Mouse (Mus musculus) forebrain, embryonic 14.5 days (tissue): ENCODE data around the gene Pnp2. TPM values are rescaled to one million over a fixed set of nuclear protein-coding genes. Genes with fewer than 3 reads are reported as not detected.
"Not testable (repeated sequence)": the region's sequence is repeated elsewhere in the genome, so short reads cannot be mapped to it uniquely, and the experiment has no call there.

Source experiments
- ATAC-seq: fragments of 200-750 bp; cut with Nextera tagmentation; 2 replicates; pipeline ENCODE4 v1.8.0; 2017; ENCODE audit warnings: mild to moderate bottlenecking, moderate library complexity
- DNase-seq: peaks from one replicate; pipeline ENCODE4 v3.0.0-alpha.2; 2015; ENCODE audit warnings: low spot score
- H3K27ac ChIP-seq: fragments of 300-500 bp; sonication (generic); 2 replicates; pipeline ENCODE4 v1.5.1; 2014; ENCODE audit warnings: low read depth, mild to moderate bottlenecking, control low read depth, low read length, moderate library complexity
- H3K27me3 ChIP-seq: fragments of 300-500 bp; sonication (generic); replicated peaks from 2 replicates; pipeline ENCODE4 v1.6.1; 2014; ENCODE audit warnings: low read length, control low read depth, mixed read lengths; ENCODE audit not compliant: control insufficient read depth, insufficient read depth
- H3K36me3 ChIP-seq: fragments of 300-500 bp; sonication (generic); 2 replicates; pipeline ENCODE4 v1.6.1; 2014; ENCODE audit warnings: low read length, control low read depth; ENCODE audit not compliant: control insufficient read depth, insufficient read depth
- H3K4me1 ChIP-seq: fragments of 300-500 bp; sonication (generic); 2 replicates; pipeline ENCODE4 v1.6.1; 2014; ENCODE audit warnings: antibody characterized with exemption, low read length, control low read depth; ENCODE audit not compliant: control insufficient read depth, insufficient read depth
- H3K4me2 ChIP-seq: fragments of 300-500 bp; sonication (generic); 2 replicates; pipeline ENCODE4 v1.6.1; 2014; ENCODE audit warnings: mild to moderate bottlenecking, control low read depth, low read length
- H3K4me3 ChIP-seq: fragments of 300-500 bp; sonication (generic); 2 replicates; pipeline ENCODE4 v1.5.1; 2014; ENCODE audit warnings: low read depth, low read length, control low read depth
- H3K9ac ChIP-seq: fragments of 300-500 bp; sonication (generic); 2 replicates; pipeline ENCODE4 v1.6.1; 2014; ENCODE audit warnings: mild to moderate bottlenecking, low read length, control low read depth, moderate library complexity
- H3K9me3 ChIP-seq: fragments of 300-500 bp; sonication (generic); replicated peaks from 2 replicates; pipeline ENCODE4 v1.6.1; 2016; ENCODE audit warnings: low read length, control low read depth, mixed read lengths; ENCODE audit not compliant: control insufficient read depth
- WGBS: fragments of 180-500 bp; shearing (Covaris S2); extraction: QIAGEN DNeasy Blood & Tissue Kit; methylation state at CpG from one replicate; pipeline ENCODE4 v1.1.7; 2014; 5-methylcytosine and 5-hydroxymethylcytosine counted together
- polyA plus RNA-seq: library from polyadenylated mRNA; unstranded; fragments of >200 nt; fragmentation: Nextera tagmentation; extraction: Ambion mirVana; gene quantifications from 2 replicates; pipeline ENCODE4 v1.2.1, GENCODE M21; 2014

Gene Pnp2
- polyA plus RNA-seq, 1 experiment from 2014 or later: 0.46 TPM

DNA sequence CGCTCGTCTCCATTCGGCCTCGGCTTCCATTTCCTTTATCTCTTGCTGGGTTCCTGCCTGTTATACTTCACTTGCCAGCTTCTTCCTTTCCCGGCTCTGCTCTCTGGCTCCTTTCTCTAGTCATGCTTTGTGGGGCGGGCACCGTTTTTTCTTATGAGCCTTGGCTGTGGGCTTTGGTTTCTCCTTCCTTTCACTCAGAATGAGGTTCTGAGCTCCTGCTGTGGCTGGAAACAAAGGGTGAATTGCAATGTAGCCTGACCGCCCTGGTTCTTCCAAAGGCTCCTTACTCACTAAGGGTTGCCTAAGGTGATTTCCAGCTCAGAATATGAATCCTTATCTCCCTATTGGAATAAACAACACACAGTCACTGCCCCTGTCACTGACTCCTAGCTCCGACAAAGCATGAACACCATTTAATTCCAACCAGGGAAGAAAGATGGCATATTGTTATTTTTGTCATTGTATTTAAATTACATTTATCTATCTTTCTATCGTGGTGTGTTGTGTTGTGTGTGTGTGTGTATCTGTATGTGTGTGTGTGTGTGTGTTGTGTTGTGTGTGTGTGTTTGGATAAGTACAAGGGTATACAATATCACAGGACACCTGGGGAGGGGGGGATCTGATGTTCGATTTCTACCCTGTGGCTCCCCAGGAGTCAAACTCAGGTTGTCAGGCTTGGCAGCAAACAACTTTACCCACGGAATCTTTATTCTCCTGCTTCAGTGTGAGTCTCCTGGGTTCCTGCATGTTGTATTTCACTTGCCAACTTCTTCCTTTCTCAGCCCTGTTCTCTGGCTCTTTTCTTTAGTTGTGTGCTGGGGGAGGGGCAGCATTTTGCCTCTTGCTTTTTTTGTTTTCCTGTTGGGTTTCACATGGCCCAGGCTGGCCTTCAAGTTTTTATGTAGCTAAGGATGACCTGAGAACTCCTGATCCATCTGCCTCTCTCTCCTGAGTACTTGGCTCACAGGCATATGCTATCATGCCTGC lies 14.1 kb downstream of the Pnp2 start:
- ATAC-seq (peak; percentile 57; the same call in 1 of the 2 replicates), DNase-seq (peak; percentile 66)
- Histone ChIP-seq H3K4me3 (no peak overlapping the region), H3K27me3 (no peaks in the 10 kb centered on the region), H3K9ac (no peak overlapping the region), H3K4me2 (no peak overlapping the region), H3K36me3 (no peaks in the 10 kb centered on the region), H3K4me1 (no peaks in the 10 kb centered on the region; the same call in 1 of the 2 replicates), H3K27ac (no peak overlapping the region), H3K9me3 (no peaks in the 10 kb centered on the region)
- 5% methylated on average over 12 of the region's 12 CpGs for WGBS

DNA sequence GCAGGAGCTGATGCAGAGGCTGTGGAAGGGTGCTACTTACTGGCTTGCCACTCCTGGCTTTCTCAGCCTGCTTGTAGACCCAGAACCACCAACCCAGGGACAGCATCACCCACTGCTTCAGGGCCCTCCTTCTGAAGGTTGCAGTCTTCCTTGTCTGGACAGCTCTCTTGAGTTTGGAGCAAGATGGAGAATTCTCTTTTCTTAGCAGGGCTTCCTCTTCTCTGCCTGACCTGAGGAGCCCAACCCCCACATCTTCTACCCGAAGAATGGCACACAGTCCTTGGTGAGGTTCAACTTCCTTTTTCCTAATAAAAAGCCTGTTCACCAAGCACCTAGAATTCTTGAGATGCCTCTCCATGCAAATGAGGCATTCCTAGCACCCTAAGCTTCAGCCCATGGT lies 15.0 kb downstream of the Pnp2 start:
- Histone ChIP-seq H3K27ac (no peak overlapping the region), H3K36me3 (no peaks in the 10 kb centered on the region), H3K9me3 (no peaks in the 10 kb centered on the region), H3K4me3 (no peak overlapping the region), H3K27me3 (no peaks in the 10 kb centered on the region), H3K4me1 (no peaks in the 10 kb centered on the region; the same call in 1 of the 2 replicates), H3K4me2 (no peak overlapping the region), H3K9ac (no peak overlapping the region)
- DNase-seq: no peak
- no peak for ATAC-seq
- 95% methylated on average over 1 of the region's 1 CpGs for WGBS

DNA sequence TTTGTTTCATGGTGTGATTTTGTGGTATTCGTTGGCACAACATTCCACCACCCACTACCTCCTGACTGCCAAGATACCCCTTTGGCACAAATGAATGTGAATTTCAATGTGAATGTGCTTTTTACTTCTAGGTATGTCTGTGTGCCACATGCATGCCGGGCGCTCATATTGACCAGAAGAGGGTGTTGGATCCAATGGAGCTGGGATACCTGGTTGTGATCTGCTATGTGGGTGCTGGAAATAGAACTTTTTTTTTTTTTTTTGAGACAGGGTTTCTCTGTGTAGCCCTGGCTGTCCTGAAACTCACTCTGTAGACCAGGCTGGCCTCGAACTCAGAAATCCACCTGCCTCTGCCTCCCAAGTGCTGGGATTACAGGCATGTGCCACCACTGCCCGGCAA lies 17.3 kb downstream of the Pnp2 start:
- 89% methylated on average over 5 of the region's 5 CpGs for WGBS
- H3K9ac ChIP-seq, H3K4me3 ChIP-seq, H3K27ac ChIP-seq, DNase-seq, H3K4me2 ChIP-seq, ATAC-seq, H3K4me1 ChIP-seq, H3K9me3 ChIP-seq, H3K36me3 ChIP-seq, H3K27me3 ChIP-seq: not testable (repeated sequence)

DNA sequence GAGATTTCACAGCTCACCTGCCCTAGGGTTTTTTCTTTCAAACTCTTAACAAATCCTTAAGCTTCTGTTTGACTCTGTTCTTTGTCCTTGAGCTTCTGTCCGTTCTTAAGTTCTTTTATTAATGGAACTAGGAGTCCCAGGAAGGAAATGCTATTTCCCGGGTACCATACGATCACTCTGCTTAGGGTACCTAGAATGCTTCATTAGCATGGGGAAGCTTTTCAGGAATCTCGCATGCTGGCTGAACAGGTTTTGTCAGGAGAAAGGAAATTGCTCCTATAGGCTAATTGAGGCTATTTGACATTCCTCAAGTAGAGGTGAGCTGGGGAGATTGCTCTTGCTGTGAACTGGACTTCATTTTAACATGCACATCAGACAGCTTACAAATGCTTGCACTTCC lies 17.9 kb downstream of the Pnp2 start:
- H3K4me3 ChIP-seq: no peak overlapping the region
- DNase-seq: no peak
- no peak overlapping the region for H3K9ac ChIP-seq
- 14% methylated on average over 4 of the region's 4 CpGs for WGBS
- H3K27ac ChIP-seq: no peak overlapping the region
- H3K36me3 ChIP-seq: no peaks in the 10 kb centered on the region
- no peaks in the 10 kb centered on the region for H3K9me3 ChIP-seq
- H3K4me2 ChIP-seq: no peak overlapping the region
- H3K4me1 ChIP-seq: no peaks in the 10 kb centered on the region; the same call in 1 of the 2 replicates
- ATAC-seq: no peak
- H3K27me3 ChIP-seq: no peaks in the 10 kb centered on the region

DNA sequence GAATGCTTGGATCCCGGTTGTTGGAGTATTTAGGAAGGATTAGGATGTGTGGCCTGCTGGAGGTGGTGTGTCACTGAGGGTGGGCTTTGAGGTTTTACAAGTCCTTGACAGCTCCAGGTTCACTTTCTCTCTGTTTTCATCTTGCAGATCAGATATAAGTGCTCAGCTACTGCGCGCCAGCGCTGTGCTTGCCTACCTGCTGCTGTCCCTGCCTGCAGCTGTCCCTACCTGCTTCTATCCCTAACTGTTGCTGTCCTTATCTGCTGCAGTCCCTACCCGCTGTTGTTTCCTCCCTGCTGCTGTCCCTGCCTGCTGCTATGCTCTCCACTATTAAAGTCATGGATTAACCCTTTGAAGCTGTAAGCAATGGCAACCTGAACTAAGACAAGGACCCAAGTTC lies 19.2 kb downstream of the Pnp2 start:
- H3K4me2 ChIP-seq: no peak overlapping the region
- WGBS: 42% methylated on average over 5 of the region's 5 CpGs
- no peak for ATAC-seq
- H3K4me1 ChIP-seq: no peaks in the 10 kb centered on the region; the same call in 1 of the 2 replicates
- no peak for DNase-seq
- no peaks in the 10 kb centered on the region for H3K9me3 ChIP-seq
- no peak overlapping the region for H3K27ac ChIP-seq
- H3K4me3 ChIP-seq: no peak overlapping the region
- no peaks in the 10 kb centered on the region for H3K27me3 ChIP-seq
- H3K36me3 ChIP-seq: no peaks in the 10 kb centered on the region
- no peak overlapping the region for H3K9ac ChIP-seq

DNA sequence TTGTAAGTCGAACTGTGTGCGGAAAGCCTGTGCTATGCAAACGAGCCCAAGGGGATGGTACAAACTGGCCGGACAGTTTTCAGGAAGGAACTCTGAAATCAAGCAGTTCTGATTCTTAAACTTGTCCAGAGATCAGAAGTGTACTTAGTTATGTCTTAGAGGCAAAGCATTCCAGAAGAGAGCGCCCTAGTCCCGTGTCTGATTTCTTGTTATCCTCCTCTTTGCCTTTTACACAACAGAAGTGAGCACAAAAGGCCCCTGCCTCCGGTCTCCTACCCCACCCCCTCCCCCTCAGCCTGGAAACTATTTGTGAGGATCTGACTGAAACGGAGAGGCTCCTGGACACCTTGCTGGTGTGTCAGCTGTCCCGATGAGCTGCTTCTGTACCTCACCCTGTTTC lies 20.9 kb downstream of the Pnp2 start:
- peak; percentile 20 for DNase-seq
- Histone ChIP-seq H3K27ac (no peak overlapping the region), H3K4me1 (no peaks in the 10 kb centered on the region), H3K27me3 (no peaks in the 10 kb centered on the region), H3K9ac (no peak overlapping the region), H3K4me3 (no peak overlapping the region), H3K36me3 (no peaks in the 10 kb centered on the region), H3K9me3 (no peaks in the 10 kb centered on the region), H3K4me2 (0 out of 2 replicates have a peak overlapping the region, but pooled peaks have one; percentile 5)
- ATAC-seq: no peak
- WGBS: 8% methylated on average over 9 of the region's 9 CpGs

DNA sequence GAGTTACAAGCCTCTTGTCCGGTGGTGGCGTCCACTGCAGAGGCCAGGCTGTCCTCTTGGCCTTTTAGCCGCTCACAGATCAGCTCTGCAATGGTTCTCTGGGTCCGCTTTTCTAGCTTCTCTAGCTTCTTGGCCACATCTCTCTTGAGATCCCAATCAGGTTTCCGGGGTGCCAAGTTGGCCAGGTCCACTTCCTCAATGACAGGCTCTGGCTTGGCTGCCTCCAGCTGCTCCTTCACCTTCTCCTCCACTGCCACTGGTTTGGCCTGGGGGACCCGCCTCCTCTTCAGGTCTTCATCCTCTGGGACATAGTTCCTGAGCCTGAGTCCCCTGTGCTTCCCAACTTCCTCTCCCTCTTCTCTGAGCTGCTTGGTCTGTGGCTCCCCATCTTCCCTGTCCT lies 22.7 kb downstream of the Pnp2 start:
- not testable (repeated sequence) for H3K9ac ChIP-seq, H3K36me3 ChIP-seq, ATAC-seq, H3K9me3 ChIP-seq, H3K4me1 ChIP-seq, H3K27me3 ChIP-seq, H3K4me2 ChIP-seq, H3K4me3 ChIP-seq, H3K27ac ChIP-seq, DNase-seq
- 95% methylated on average over 6 of the region's 6 CpGs for WGBS

DNA sequence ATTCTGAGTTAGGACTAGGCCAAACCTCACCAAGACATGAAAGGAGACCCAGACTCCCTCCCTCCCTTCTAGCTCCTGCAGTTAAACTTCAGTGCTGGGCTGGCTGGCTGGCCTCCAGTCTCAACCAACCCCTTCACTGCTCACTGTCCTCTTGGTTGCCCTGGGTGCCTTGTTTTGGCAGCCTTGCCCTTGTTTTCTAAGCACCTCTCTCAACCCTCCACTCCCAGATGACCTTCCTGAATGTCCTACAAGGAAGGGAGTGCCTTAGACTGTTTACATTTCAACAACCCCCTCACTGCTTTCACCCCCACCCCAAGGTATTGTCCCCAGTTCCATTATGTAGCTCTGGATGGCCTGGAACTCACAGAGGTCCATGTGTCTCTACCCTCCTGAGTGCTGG lies 23.8 kb downstream of the Pnp2 start:
- ATAC-seq (no peak), DNase-seq (no peak)
- H3K4me2 ChIP-seq: no peak overlapping the region
- no peak overlapping the region for H3K4me3 ChIP-seq
- H3K9ac ChIP-seq: no peak overlapping the region
- H3K36me3 ChIP-seq: no peaks in the 10 kb centered on the region
- no peaks in the 10 kb centered on the region for H3K27me3 ChIP-seq
- H3K4me1 ChIP-seq: no peaks in the 10 kb centered on the region
- H3K9me3 ChIP-seq: no peaks in the 10 kb centered on the region
- H3K27ac ChIP-seq: no peak overlapping the region

DNA sequence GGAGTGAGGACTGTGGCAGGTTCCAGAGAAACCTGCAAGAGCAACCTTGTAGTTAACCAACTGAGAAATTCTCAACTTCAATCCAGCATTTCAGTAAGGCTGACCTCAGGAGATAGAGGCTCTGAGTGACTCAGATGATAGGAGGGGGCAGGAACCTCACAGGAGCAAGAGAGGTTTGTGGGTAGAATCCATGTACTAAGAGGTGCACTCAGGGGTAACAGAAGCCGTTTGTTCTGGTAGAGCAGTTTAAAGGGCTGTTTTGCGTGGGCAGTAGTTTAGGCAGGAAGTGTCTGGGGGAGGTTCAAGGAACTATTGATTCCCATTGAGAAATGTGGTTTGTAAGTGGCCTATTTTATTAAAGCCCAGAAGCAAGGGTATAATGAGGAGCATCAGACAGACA lies 25.4 kb downstream of the Pnp2 start:
- WGBS: 57% methylated on average over 2 of the region's 2 CpGs
- no peaks in the 10 kb centered on the region for H3K9me3 ChIP-seq
- no peaks in the 10 kb centered on the region for H3K27me3 ChIP-seq
- no peak overlapping the region for H3K4me3 ChIP-seq
- no peaks in the 10 kb centered on the region for H3K36me3 ChIP-seq
- H3K27ac ChIP-seq: no peak overlapping the region
- DNase-seq (no peak), ATAC-seq (no peak)
- H3K9ac ChIP-seq: no peak overlapping the region
- H3K4me1 ChIP-seq: no peaks in the 10 kb centered on the region
- H3K4me2 ChIP-seq: no peak overlapping the region
